Mouse (Mus musculus) heart, adult 2 months (tissue): Measurements from ENCODE around the gene Olfml1. TPM values are rescaled to one million over a fixed set of nuclear protein-coding genes. Genes with fewer than 3 reads are reported as not detected.

Experiments
- DNase-seq, 2 experiments: peaks; one replicate each; pipeline ENCODE4 v3.0.0; 2021
- H3K27ac ChIP-seq: fragments of 200-600 bp; 2 replicates; pipeline ENCODE4 v1.8.1; 2022
- H3K27me3 ChIP-seq: fragments of 200-500 bp; 2 replicates; pipeline ENCODE4 v1.6.1; 2012; ENCODE audit warnings: mild to moderate bottlenecking, low read length, inconsistent platforms, mixed read lengths; ENCODE audit not compliant: control insufficient read depth, insufficient read depth
- H3K36me3 ChIP-seq: fragments of 200-500 bp; 2 replicates; pipeline ENCODE4 v1.6.1; 2012; ENCODE audit warnings: low read length, inconsistent platforms; ENCODE audit not compliant: control insufficient read depth, insufficient read depth
- H3K4me1 ChIP-seq: fragments of 200-500 bp; 2 replicates; pipeline ENCODE4 v1.6.1; 2011; ENCODE audit warnings: low read length; ENCODE audit not compliant: control insufficient read depth, insufficient read depth
- H3K4me3 ChIP-seq: fragments of 200-600 bp; 2 replicates; pipeline ENCODE4 v1.8.1; 2022
- H3K79me2 ChIP-seq: fragments of 200-500 bp; replicated peaks from 2 replicates; pipeline ENCODE4 v1.6.1; 2012; ENCODE audit warnings: mild to moderate bottlenecking, inconsistent platforms, low read length, moderate library complexity, mixed read lengths; ENCODE audit not compliant: control insufficient read depth, insufficient read depth
- H3K9ac ChIP-seq: fragments of 200-500 bp; 2 replicates; pipeline ENCODE4 v1.6.1; 2012; ENCODE audit warnings: low read depth, mild to moderate bottlenecking, control low read depth, inconsistent platforms, low read length, mixed read lengths
- CTCF ChIP-seq: fragments of 200-600 bp; IDR thresholded peaks from 2 replicates; pipeline ENCODE4 v1.8.1; 2022; ENCODE audit warnings: antibody characterized with exemption, mild to moderate bottlenecking, moderate library complexity
- EP300 ChIP-seq: fragments of 200-500 bp; IDR thresholded peaks from 2 replicates; pipeline ENCODE4 v1.6.1; 2011; ENCODE audit warnings: low read depth, low read length, control low read depth; ENCODE audit not compliant: insufficient read depth
- POLR2A ChIP-seq: fragments of 200-500 bp; IDR thresholded peaks from 2 replicates; pipeline ENCODE4 v1.6.1; 2011; ENCODE audit warnings: mild to moderate bottlenecking, low read depth, low read length, control low read depth; ENCODE audit not compliant: insufficient read depth
- WGBS: fragments of 180-500 bp; shearing (Covaris S2); methylation state at CpG from one replicate; pipeline ENCODE4 v1.1.7; 2018; 5-methylcytosine and 5-hydroxymethylcytosine counted together
- intact Hi-C: fragments of 180-260 bp; cut with DNase I; formaldehyde crosslinking; loops from one replicate; pipeline ENCODE4 v1.15.1; 2025
- polyA plus RNA-seq: library from polyadenylated mRNA; depleted of rRNA; stranded (reverse); fragments of >200 nt; gene quantifications from 2 replicates; pipeline ENCODE4 v1.2.3, GENCODE M21; 2012; rRNA removed
- total RNA-seq, 2 experiments: library from RNA; stranded (reverse); gene quantifications; 2 replicates each; pipeline ENCODE4 v1.2.3; 2021

Olfml1 gene
- total and polyA plus RNA-seq, 3 experiments, result 4.0 to 4.6 (median 4.1) TPM

GRCm38 (mm10) chr7:107625781-107626180 is 58.5 kb downstream of the Olfml1 start:
- H3K27ac ChIP-seq, result no peak overlapping the region
- H3K36me3 ChIP-seq, result no peaks in the 10 kb centered on the region
- H3K79me2 ChIP-seq, result no peaks in the 10 kb centered on the region
- intact Hi-C loops, result no loop called here
- H3K4me3 ChIP-seq, result no peak overlapping the region
- TF ChIP-seq POLR2A, result no peak
- TF ChIP-seq EP300, result no peak
- no peaks in the 10 kb centered on the region for H3K4me1 ChIP-seq
- H3K27me3 ChIP-seq, result no peaks in the 10 kb centered on the region
- no peak overlapping the region for H3K9ac ChIP-seq
- no peak for DNase-seq
- WGBS, result 87% methylated on average over 6 of the region's 6 CpGs

GRCm38 (mm10) chr7:107628383-107628782 is 61.1 kb downstream of the Olfml1 start:
- no peaks in the 10 kb centered on the region for H3K79me2 ChIP-seq
- DNase-seq, result no peak
- H3K4me3 ChIP-seq, result no peak overlapping the region
- H3K4me1 ChIP-seq, result no peaks in the 10 kb centered on the region
- no peaks in the 10 kb centered on the region for H3K27me3 ChIP-seq
- no peak overlapping the region for H3K27ac ChIP-seq
- intact Hi-C loops, result no loop called here
- no peaks in the 10 kb centered on the region for H3K36me3 ChIP-seq
- no peak for TF ChIP-seq EP300
- TF ChIP-seq CTCF, result no peak
- no peak for TF ChIP-seq POLR2A
- no peak overlapping the region for H3K9ac ChIP-seq

- Histone ChIP-seq H3K4me3 (no peak overlapping the region), H3K27me3 (no peaks in the 10 kb centered on the region), H3K79me2 (no peaks in the 10 kb centered on the region), H3K4me1 (no peaks in the 10 kb centered on the region), H3K9ac (no peak overlapping the region), H3K36me3 (no peaks in the 10 kb centered on the region), H3K27ac (no peak overlapping the region)
- TF ChIP-seq EP300 (no peak), CTCF (no peak)
- 84% methylated on average over 4 of the region's 4 CpGs for WGBS
- DNase-seq, result no peak
- intact Hi-C loops, result no loop called here
Observed at GRCm38 (mm10) chr7:107633201-107633600, 66.0 kb downstream of the Olfml1 start.

- Histone ChIP-seq H3K36me3 (no peaks in the 10 kb centered on the region), H3K27ac (no peak overlapping the region), H3K4me3 (no peak overlapping the region), H3K79me2 (no peaks in the 10 kb centered on the region), H3K4me1 (no peaks in the 10 kb centered on the region), H3K9ac (no peak overlapping the region), H3K27me3 (no peaks in the 10 kb centered on the region)
- intact Hi-C loops, result no loop called here
- TF ChIP-seq POLR2A (no peak), CTCF (no peak), EP300 (no peak)
- WGBS, result 79% methylated on average over 7 of the region's 7 CpGs
- no peak for DNase-seq
Observed at GRCm38 (mm10) chr7:107637398-107637797, 70.2 kb downstream of the Olfml1 start.

GRCm38 (mm10) chr7:107638026-107638425 is 70.8 kb downstream of the Olfml1 start:
- no peak for DNase-seq
- H3K27me3 ChIP-seq, result no peaks in the 10 kb centered on the region
- H3K9ac ChIP-seq, result no peak overlapping the region
- H3K4me1 ChIP-seq, result no peaks in the 10 kb centered on the region
- TF ChIP-seq EP300 (no peak), POLR2A (no peak), CTCF (no peak)
- H3K4me3 ChIP-seq, result no peak overlapping the region
- no peaks in the 10 kb centered on the region for H3K79me2 ChIP-seq
- 73% methylated on average over 5 of the region's 5 CpGs for WGBS
- no peaks in the 10 kb centered on the region for H3K36me3 ChIP-seq
- intact Hi-C loops, result no loop called here
- H3K27ac ChIP-seq, result no peak overlapping the region

Other genes with a start within 250 kb of the Olfml1 start
- not detected for gene Syt9, start 196.7 kb upstream of the Olfml1 start, total RNA-seq
- 0.09 TPM in 1 of 2 replicates, not detected in the other for gene Syt9, start 196.7 kb upstream of the Olfml1 start, polyA plus RNA-seq
- 10 to 100 TPM; 19.9 to 20.1 TPM for gene Ppfibp2, start 27.8 kb downstream of the Olfml1 start, total RNA-seq
- 17.4 and 21.8 TPM in 2 replicates for gene Ppfibp2, start 27.8 kb downstream of the Olfml1 start, polyA plus RNA-seq
- not detected for gene 5330417H12Rik, start 57.7 kb downstream of the Olfml1 start, total RNA-seq
- not detected in 2 replicates for gene 5330417H12Rik, start 57.7 kb downstream of the Olfml1 start, polyA plus RNA-seq
- not detected for gene Cyb5r2, start 190.6 kb downstream of the Olfml1 start, total RNA-seq
- 0.08 TPM in 1 of 2 replicates, not detected in the other for gene Cyb5r2, start 190.6 kb downstream of the Olfml1 start, polyA plus RNA-seq
- not detected for gene Ovch2, start 233.8 kb downstream of the Olfml1 start, total RNA-seq
- gene Ovch2, start 233.8 kb downstream of the Olfml1 start, polyA plus RNA-seq, result not detected in 2 replicates
- gene Olfr467, start 244.8 kb downstream of the Olfml1 start, total RNA-seq, result not detected
- gene Olfr467, start 244.8 kb downstream of the Olfml1 start, polyA plus RNA-seq, result not detected in 2 replicates